Mouse (Mus musculus): ENCODE data around the gene Haus8.
A peak's percentile ranks its signal among the peaks of the same experiment; 100 is the strongest.
"Not testable (repeated sequence)": the region's sequence is repeated elsewhere in the genome, so short reads cannot be mapped to it uniquely, and the experiment has no call there.

The Haus8 gene

GRCm38 (mm10) chr8:71272286-71273150, at the start of gene Haus8, which contains the start of gene Myo9b:
Haus8 (minus strand) TSS chr8:71272934.
Myo9b (plus strand) TSS chr8:71272714.
- DNase-seq (ENCODE audit: extremely low read depth, low read depth, low spot score), result peak; percentile 75

DNA sequence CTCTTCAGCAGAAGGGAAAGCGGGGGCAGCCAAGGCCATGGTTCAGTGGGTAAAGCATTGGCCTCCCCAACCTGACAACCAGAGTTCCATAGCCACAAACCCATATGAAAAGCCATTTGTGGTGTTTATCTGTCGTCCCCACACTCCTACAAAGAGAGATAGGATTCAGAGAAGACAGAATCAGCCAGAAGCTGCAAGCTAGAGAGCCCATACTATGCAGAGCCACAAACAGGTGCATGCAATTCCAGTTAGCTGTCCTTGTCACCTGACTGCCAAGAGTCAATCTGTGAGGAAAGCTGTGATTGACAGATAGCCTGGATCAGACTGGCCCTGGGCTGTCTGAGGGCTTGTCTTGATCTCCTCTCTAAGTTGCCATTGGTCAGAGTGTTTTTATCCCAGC, 47.0 kb upstream of the Haus8 start:
- not testable (repeated sequence) for DNase-seq (ENCODE audit: extremely low read depth, low read depth, low spot score)

DNA sequence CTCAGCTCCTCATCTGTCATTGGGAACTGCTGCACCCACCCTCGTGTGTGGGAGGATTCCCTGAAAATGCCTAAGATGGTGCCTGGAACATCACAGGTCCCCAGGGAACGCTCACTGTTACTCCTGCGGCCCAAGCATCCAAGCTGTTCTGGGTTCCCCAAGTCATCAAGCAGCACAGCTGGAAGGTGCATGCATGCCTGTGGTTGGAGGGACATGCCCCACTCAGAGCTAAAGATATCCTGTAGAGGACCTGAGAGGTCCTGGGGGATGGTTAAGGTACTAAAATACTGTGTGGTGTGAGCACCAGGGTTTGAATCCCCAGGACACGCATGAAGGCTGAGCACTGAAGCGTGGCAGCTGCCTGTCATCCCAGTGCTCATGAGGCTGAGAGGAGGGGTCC, 45.9 kb upstream of the Haus8 start:
- not testable (repeated sequence) for DNase-seq (ENCODE audit: extremely low read depth, low read depth, low spot score)

DNA sequence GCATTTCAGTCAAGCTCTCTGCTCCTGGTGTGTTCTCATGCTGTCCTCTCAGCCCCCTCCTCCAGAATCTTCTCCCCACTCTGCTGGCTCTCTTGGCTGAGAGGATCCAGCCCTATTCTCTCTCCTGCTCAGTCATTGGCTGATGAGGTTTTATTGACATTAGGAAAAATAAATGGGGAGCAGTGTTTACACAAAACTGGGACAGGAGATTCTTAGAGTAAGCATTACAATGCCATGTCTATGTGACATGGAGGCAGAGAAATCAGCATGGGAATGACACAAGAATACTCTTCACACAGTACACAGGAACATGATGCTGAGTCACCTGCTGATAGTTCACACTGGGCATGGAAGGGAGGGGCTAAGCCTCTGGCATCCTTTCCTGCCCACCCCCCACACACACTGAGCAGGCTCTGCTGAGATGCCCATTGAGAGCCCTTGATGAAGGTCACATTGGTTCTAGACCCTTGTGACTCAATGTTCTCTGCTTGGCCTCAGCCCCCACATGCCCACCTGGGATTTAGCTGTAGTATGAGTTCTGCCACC, 43.8 kb upstream of the Haus8 start:
- DNase-seq (ENCODE audit: extremely low read depth, low read depth, low spot score), result no peak

DNA sequence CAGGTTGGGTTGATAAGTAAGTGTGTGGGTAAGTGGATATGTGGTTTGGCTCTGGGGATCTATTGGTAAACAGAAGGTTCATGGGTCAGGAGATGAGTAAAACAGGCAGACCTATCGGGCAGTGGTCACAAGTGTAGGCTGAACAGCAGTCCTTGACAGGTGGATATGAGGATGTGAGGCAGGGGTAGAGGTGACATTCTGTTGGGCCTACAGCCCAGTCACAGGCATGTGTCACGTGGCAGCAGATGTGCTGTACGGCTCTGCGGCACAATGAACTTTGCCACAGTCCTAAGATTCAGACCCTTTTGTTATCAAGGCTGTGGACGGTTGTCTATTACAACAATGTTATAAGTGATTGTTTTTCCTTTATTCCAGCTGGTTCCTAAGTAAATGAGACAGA, 43.2 kb upstream of the Haus8 start:
- no peak for DNase-seq (ENCODE audit: extremely low read depth, low read depth, low spot score)

- no peak for DNase-seq (ENCODE audit: extremely low read depth, low read depth, low spot score)
Measured at GRCm38 (mm10) chr8:71313951-71314350, 41.2 kb upstream of the Haus8 start.

- no peak for DNase-seq (ENCODE audit: extremely low read depth, low read depth, low spot score)
Measured at GRCm38 (mm10) chr8:71312700-71313099, 40.0 kb upstream of the Haus8 start.

DNA sequence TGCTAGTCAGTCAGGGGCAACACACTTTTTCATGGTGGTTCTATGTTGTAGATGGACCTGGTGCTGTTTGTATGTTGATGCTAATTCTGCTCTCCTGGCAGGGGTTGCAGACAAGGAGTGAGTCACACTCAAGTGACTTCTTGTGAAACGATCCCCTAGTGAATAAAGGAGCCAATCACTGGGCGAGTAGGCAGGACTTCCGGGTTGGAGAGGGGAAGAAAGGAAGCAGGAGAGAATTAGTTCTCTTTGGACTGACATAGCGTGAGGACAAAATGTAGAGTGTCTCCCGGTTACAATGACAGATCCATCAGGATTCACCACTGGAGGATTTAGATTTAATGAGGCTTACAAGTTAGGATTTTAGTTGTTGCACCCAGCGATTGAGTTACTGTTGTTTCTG, 37.7 kb upstream of the Haus8 start:
- no peak for DNase-seq (ENCODE audit: extremely low read depth, low read depth, low spot score)

GRCm38 (mm10) chr8:71307913-71308312, 35.2 kb upstream of the Haus8 start:
- DNase-seq (ENCODE audit: extremely low read depth, low read depth, low spot score), result no peak

GRCm38 (mm10) chr8:71307371-71307770, 34.6 kb upstream of the Haus8 start:
- no peak for DNase-seq (ENCODE audit: extremely low read depth, low read depth, low spot score)

DNA sequence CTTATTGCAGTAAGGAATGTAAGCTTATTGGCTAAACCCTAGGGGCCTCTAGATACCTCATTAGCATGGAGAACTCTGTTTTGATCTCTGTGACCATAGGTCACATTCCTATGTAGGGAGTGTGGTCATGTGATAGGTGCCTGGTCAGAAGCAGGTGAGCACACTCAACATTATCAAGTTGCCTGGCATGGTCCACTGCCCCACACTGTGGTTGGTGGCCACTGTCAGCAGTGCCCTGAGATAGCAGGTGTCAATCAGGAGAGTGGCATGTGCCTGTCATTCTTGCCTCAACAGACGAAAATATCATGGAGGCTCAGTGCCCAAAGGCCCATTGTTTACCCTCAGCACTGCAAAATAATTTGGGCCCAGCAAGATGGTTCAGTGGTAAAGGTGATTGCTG, 33.3 kb upstream of the Haus8 start:
- DNase-seq (ENCODE audit: extremely low read depth, low read depth, low spot score), result no peak

DNA sequence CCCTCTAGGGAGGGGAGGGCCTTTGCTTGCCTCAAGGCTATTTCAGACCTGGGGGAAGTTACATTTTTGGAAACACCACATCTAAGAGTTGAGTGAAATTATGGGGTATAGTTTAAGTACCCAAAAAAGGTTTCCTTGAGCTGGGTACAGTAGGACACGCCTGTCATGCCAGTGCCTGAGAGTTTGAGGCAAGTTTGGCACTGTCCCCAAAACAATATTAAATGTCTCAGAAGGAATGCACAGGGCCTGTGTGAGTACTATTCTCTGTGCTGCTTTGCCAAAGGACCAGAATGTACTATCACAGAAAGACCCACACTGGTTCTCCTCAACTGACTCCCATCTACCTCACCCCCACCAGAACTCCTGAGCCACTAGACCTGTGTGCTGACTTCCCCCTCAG, 30.9 kb upstream of the Haus8 start:
- no peak for DNase-seq (ENCODE audit: extremely low read depth, low read depth, low spot score)

DNA sequence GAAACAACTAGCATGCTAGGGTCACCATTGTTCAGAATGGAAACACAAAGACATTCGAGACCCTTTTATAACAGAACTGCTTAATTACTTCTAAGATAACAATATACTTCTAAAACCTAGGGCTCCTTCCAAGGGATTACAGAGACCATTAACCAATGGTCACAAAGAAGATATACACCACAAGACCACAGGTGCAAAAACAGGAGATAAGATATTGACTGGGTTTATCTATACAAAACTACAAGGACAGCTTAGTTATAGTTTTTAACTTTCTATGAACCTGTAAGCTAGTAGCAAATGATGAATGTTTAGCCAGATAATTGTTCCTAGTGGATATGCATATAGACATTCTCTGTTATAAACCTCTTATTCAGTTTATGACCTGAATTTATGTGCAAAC, 30.1 kb upstream of the Haus8 start:
- no peak for DNase-seq (ENCODE audit: extremely low read depth, low read depth, low spot score)

- no peak for DNase-seq (ENCODE audit: extremely low read depth, low read depth, low spot score)
Measured at GRCm38 (mm10) chr8:71299716-71300115, 27.0 kb upstream of the Haus8 start.

DNA sequence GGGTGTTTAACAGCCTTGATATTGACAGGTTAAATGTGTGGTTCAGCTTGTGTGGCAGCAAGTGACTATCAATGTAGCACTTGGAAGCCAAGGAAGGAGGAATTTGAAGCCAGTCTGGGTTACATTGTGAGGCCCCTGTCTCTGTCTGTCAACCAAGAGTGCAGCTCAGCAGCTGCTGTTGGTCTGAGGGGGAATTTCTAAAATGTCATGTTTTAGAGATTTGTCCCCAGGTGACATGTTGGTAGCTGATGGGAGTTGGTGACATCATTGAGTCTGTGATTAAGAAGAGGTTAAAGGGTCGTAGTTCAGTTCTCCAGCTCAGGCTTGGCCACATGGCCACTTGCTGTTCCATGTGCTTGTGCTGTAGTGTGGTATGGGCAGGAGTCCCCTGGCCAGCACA, 24.7 kb upstream of the Haus8 start:
- DNase-seq (ENCODE audit: extremely low read depth, low read depth, low spot score), result no peak

DNA sequence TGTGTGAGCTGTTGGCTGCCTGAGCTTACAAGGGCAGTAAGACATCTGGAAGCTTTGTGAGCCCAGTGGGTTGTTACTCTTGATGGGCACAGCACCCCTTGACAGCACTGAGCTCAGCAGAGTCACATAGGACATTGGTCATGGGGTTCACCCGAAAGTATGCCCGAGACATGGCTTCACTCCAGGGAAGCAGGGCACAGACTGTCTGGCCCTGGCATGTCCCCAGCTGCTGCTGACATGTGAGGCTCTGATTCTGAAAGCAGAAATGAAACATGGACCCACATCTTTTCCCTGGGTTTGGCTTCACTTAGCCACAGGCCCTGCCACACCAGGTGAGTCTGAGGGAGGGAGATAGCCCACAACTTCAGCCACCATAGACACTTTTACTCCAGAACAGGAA, 24.1 kb upstream of the Haus8 start:
- no peak for DNase-seq (ENCODE audit: extremely low read depth, low read depth, low spot score)

- no peak for DNase-seq (ENCODE audit: extremely low read depth, low read depth, low spot score)
Measured at GRCm38 (mm10) chr8:71296188-71296621, 23.5 kb upstream of the Haus8 start.

- DNase-seq (ENCODE audit: extremely low read depth, low read depth, low spot score), result not testable (repeated sequence)
Measured at GRCm38 (mm10) chr8:71293930-71294329, 21.2 kb upstream of the Haus8 start.

DNA sequence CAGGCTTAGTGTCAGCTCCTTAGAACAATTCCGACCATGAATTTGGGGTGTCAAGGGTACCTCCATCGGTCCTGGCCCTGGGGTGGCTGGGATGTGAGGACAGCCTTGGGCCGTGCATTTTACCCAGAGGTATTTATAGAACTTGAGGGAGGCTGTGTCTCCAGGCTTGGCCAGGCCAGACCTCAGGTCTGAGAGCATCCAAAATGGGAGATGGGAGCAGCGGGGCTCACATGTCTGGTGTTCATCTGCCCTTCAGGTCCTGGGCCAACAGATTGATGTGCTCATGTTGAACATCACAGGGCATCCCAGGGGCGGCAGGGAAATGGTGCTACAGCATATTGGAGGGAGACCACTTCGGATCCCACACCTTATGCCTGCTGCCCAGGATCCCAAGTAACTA, 18.6 kb upstream of the Haus8 start:
- DNase-seq (ENCODE audit: extremely low read depth, low read depth, low spot score), result no peak

- DNase-seq (ENCODE audit: extremely low read depth, low read depth, low spot score), result no peak
Measured at GRCm38 (mm10) chr8:71290911-71291310, 18.2 kb upstream of the Haus8 start.

- DNase-seq (ENCODE audit: extremely low read depth, low read depth, low spot score), result no peak
Measured at GRCm38 (mm10) chr8:71290211-71290610, 17.5 kb upstream of the Haus8 start.

GRCm38 (mm10) chr8:71289098-71289497, 16.4 kb upstream of the Haus8 start:
- DNase-seq (ENCODE audit: extremely low read depth, low read depth, low spot score), result no peak

Data from fat pad, adult 2 months (tissue).